Mouse (Mus musculus): ENCODE results near the gene Slc16a10.
A peak's percentile ranks its signal among the peaks of the same experiment; 100 is the strongest.

Gene Slc16a10

DNA sequence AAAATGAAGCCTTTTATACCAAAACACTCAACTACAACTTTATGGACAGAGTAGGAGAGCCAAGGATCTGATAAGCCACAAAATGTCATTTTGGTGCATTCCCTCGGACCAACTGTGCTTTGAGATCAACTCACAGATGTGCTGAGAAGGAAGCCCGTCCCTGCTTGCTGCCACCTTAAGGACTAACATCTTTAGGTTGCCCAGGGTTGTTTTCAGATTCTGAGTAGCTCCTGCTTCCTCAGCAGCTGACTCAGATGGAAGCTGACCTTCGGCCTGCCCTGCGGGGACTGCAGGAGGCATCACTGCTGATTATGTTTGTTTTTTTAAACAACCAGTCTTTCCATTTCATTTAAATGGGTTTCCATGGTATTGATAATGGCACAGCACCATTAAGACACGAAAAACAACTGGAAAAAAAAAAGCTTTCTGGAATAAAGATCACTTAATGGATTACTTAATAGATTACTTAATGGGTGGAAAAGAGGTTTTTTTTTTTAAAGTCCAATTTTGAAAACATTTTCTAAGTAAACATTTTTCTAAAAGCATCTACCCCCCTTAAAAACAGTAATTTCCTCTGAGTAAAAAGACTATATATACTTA lies 78.7 kb downstream of the Slc16a10 start:
- no peak for DNase-seq

DNA sequence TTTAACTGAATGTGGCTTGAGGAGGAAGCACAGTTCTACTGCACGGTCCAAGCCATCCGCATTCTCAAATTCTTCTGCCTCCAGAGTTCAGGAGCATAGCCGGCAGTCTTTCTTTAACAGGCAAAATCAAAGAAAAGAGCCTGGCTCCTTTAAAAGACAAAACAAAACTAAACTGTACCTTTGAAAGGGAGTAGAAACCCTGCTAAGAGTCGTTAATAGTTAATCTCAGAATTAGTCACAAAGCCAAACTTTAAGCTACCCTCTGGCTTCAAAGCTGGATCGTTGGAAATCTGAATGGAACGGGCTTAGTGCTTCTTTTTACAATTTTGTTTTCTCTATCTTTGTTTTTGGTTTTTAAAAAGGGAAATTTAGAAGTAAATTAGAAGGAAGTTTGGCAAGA lies 79.2 kb downstream of the Slc16a10 start:
- no peak for DNase-seq

- DNase-seq, result no peak
Observed at GRCm38 (mm10) chr10:40061926-40062325, 80.1 kb downstream of the Slc16a10 start.

GRCm38 (mm10) chr10:40058786-40059120 lies 83.3 kb downstream of the Slc16a10 start:
- no peak for DNase-seq

- no peak for DNase-seq
Observed at GRCm38 (mm10) chr10:40058062-40058785, 83.8 kb downstream of the Slc16a10 start.

- no peak for DNase-seq
Observed at GRCm38 (mm10) chr10:40057615-40058014, 84.4 kb downstream of the Slc16a10 start.

DNA sequence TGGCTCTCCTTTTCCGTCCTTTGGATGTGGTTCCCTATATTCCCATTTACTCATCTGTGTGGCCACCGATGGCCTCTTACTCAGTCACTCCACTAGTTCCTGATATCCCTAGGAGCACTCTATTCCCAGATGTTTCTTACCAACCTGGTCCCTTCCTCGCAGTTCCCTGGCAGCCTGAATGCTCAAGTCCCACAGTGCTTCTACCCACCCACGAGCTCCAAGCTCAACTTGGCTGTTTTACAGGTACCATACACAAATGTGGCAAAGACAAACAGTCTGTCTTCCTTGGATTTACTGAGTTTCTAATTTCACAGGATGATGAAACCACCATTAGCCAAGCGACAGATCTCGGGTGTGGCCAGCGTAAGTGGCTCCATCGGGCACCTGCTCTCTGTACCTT lies 87.6 kb downstream of the Slc16a10 start:
- DNase-seq, result peak; percentile 34

DNA sequence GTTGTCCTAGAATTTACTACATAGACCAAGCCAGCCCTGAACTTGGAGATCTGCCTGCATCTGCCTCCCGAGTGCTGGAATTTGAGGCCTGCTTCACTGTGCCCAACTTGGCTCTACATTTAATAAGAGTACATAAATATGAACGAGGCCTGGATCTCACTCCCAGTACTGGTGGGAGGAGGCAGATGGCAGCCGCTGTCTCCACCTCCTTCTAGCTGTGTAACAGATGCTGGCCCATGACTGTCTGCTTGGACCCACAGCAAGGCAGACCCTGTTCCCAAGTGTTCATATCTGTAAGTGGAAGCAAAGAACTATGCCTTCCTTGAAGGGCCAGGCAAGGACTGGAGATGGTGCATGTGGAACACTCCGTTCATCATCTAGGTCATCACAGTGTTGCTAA lies 88.2 kb downstream of the Slc16a10 start:
- DNase-seq, result peak; percentile 83

GRCm38 (mm10) chr10:40053257-40053895 lies 88.7 kb downstream of the Slc16a10 start:
- no peak for DNase-seq

- DNase-seq, result no peak
Observed at GRCm38 (mm10) chr10:40051997-40052396, 90.1 kb downstream of the Slc16a10 start.

- no peak for DNase-seq
Observed at GRCm38 (mm10) chr10:40050763-40051162, 91.3 kb downstream of the Slc16a10 start.

GRCm38 (mm10) chr10:40041339-40041738 lies 100.7 kb downstream of the Slc16a10 start:
- DNase-seq, result no peak

DNA sequence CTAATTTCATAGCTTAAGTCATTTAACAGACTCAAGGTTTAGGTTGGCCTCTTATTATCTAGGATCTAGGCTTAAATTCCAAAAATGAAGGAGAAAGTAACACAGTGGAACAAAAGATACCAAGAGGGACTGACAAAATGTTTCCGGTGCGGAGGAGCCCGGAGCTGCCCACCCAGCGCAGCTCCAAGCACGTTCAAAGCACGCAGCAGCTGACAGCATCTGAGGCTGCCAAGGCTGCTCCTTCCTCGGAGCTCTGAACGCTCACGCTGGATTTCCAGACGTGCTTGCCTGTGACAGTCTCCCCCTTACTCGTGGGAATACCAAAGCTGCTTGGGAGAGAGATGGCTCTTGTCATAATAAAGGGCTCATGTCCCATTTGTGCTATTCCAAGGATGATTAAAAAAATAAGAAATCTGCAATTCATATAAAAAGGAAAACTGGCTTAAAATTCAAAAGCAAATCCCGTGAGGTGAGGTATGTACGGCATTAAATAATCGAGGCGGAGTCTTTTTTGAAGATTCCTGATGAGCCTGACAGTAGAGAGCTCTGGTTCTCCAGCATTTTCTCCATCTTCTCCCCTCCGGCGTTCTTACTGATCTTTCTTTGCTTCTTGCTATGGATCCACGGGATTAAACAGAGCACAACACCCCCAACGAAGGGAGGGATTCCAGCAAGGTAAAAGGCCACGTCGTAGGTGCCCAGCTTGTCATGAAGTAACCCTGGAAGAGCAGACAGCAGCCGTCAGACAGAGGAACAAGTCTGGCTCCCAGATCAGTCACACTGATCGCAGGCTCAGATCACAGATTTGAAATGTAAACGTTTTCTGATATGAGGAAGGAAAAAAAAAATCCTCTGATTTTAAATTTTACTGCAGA lies 105.1 kb downstream of the Slc16a10 start:
- DNase-seq, result peak; percentile 55

- DNase-seq, result no peak
Observed at GRCm38 (mm10) chr10:40034956-40035355, 107.1 kb downstream of the Slc16a10 start.

DNA sequence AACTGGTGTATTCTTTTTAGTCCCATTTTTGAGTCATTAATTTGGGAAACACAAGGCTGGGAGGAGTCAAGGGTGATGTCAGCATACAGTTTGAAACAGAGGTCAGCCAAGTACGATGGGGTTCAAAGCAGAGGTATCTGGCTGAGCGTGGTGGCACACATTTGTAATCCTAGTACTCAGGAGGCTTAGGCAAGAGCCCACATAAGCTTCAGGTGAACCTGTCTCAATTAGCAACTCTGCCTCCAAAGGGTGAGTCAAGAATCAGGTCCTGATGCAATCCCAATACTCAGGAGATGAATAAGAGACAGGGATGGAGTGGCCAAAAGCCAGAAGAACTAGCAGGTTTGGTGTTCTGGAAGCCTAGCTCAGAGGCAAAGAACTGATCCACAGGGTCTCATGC lies 109.2 kb downstream of the Slc16a10 start:
- no peak for DNase-seq

GRCm38 (mm10) chr10:40030716-40031115 lies 111.3 kb downstream of the Slc16a10 start:
- DNase-seq, result no peak

GRCm38 (mm10) chr10:40029610-40030009 lies 112.4 kb downstream of the Slc16a10 start:
- no peak for DNase-seq

GRCm38 (mm10) chr10:40028091-40028490 lies 114.0 kb downstream of the Slc16a10 start:
- no peak for DNase-seq

DNA sequence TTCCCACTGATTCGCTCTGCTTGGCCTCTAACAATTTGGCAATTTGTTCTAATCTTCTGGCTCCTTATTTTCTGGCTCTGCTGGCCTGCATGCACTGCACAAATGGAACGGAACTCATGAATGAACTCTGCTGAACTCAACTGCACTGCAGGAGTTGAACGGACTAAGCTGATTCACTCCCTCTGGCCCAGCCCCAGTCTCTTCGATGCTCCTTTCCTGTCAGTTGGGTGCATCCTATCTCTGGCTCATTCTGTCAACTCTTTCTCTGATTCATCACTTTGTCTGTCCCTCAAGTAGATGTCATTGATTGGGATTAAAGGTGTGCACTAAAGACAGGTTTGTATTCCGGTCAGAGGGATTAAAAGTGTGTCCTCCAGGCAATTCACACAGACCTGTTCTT lies 115.5 kb downstream of the Slc16a10 start:
- no peak for DNase-seq

DNA sequence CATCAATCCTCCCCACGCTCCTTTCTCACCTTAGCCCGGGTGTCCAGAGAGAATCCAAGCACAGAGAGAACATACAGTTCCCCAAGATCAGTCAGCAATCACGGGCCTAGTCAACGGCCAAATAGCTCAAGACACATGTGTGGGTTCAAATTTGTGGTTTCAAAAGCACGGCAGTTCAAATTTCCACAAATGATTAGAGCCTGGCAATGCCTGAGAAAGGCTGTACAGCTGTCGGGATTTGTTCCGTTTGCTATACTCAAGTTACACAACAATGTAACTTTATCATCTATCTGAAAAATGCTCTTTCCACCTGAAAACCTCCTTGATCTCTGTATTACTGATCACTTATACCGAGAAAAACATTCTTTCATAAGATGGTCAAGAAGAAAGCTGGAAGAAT lies 116.5 kb downstream of the Slc16a10 start:
- DNase-seq, result no peak

- peak; percentile 92 for DNase-seq
Observed at GRCm38 (mm10) chr10:40024554-40025428, 117.3 kb downstream of the Slc16a10 start, which contains the start of gene Mfsd4b1. Gene Mfsd4b1 (minus strand): TSS chr10:40025268.

DNA sequence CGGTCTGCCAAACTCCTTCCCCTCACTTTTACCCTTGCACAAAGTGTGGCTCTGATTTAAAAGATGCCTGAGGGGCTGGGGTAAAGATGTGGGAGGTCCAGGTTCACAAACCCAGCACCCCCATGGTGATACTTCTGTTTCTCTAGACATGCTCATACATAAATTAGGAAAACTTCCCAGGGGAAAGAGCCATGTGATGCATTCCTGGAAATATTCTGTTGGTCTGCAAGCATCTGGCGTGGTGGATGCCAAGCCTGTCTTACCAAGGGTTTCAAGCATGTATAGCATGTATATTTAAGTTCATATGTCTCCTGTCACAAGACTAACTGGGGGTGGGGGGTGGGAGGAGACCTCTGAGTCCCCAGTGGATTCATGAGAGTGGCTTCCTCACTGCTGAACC lies 121.7 kb downstream of the Slc16a10 start:
- no peak for DNase-seq

Data from layer of hippocampus, adult 9-11 months (tissue).